Mouse (Mus musculus) megakaryocyte, embryonic 14.5 days (primary cell): Measurements from ENCODE around the gene Tmem192. TPM values are rescaled to one million over a fixed set of nuclear protein-coding genes. Genes with fewer than 3 reads are reported as not detected.

Experiments
- H3K27me3 ChIP-seq: replicated peaks from 2 replicates; pipeline ENCODE3; 2012; ENCODE audit warnings: inconsistent platforms
- H3K36me3 ChIP-seq: replicated peaks from 2 replicates; pipeline ENCODE3; 2012; ENCODE audit warnings: low read length, inconsistent platforms, mixed read lengths
- H3K4me1 ChIP-seq: 2 replicates; pipeline ENCODE4 v1.6.1; 2012; ENCODE audit warnings: inconsistent platforms
- H3K4me3 ChIP-seq: replicated peaks from 2 replicates; pipeline ENCODE3; 2012; ENCODE audit warnings: moderate library complexity, mild to moderate bottlenecking, inconsistent platforms
- H3K9me3 ChIP-seq: 2 replicates; pipeline ENCODE4 v1.6.1; 2012; ENCODE audit warnings: inconsistent platforms
- FLI1 ChIP-seq: IDR thresholded peaks from 2 replicates; pipeline ENCODE4 v1.6.1; 2012; ENCODE audit warnings: low read length, inconsistent platforms, mixed read lengths
- GATA1 ChIP-seq: IDR thresholded peaks from 3 replicates; pipeline ENCODE4 v1.6.1; 2012; ENCODE audit warnings: mixed read lengths, low read length, inconsistent platforms, borderline replicate concordance
- polyA plus RNA-seq: library from polyadenylated mRNA; stranded (reverse); fragments of >175 nt; gene quantifications from 2 replicates; pipeline ENCODE4 v1.2.3, GENCODE M21; 2012; ENCODE audit warnings: low replicate concordance; ENCODE audit not compliant: insufficient read depth

Gene Tmem192
- polyA plus RNA-seq = 7.5 and 32.5 TPM in 2 replicates

GRCm38 (mm10) chr8:64946820-64947697 lies at the start of gene Tmem192:
Tmem192 (plus strand) TSS chr8:64947185.
- peaks cover 50% of the 10 kb centered on the region for H3K4me1 ChIP-seq
- H3K9me3 ChIP-seq = peaks cover 4% of the 10 kb centered on the region; the same call in 1 of the 2 replicates
- peaks cover 2% of the 10 kb centered on the region for H3K36me3 ChIP-seq
- H3K4me3 ChIP-seq = peak within 1 kb of the TSS; percentile 98
- TF ChIP-seq FLI1 (0 out of 2 replicates have a peak, but pooled peaks have one; percentile 31), GATA1 (no peak)
- peaks cover 8% of the 10 kb centered on the region for H3K27me3 ChIP-seq

GRCm38 (mm10) chr8:64898710-64899109 lies 48.3 kb upstream of the Tmem192 start:
- no peak overlapping the region for H3K4me3 ChIP-seq
- TF ChIP-seq FLI1 (no peak), GATA1 (no peak)
- no peaks in the 10 kb centered on the region for H3K36me3 ChIP-seq

GRCm38 (mm10) chr8:64900645-64901044 lies 46.3 kb upstream of the Tmem192 start:
- Histone ChIP-seq H3K4me3 (no peak overlapping the region), H3K27me3 (peaks cover 2% of the 10 kb centered on the region), H3K4me1 (no peaks in the 10 kb centered on the region), H3K36me3 (no peaks in the 10 kb centered on the region), H3K9me3 (no peaks in the 10 kb centered on the region)
- TF ChIP-seq FLI1 (no peak), GATA1 (no peak)

More at GRCm38 (mm10) chr8:64898710-64899109, 48.3 kb upstream of the Tmem192 start:
- Histone ChIP-seq H3K27me3 (no peaks in the 10 kb centered on the region), H3K9me3 (no peaks in the 10 kb centered on the region), H3K4me1 (no peaks in the 10 kb centered on the region)

GRCm38 (mm10) chr8:64901527-64902156 lies 45.3 kb upstream of the Tmem192 start:
- Histone ChIP-seq H3K9me3 (no peaks in the 10 kb centered on the region), H3K27me3 (peaks cover 2% of the 10 kb centered on the region), H3K4me3 (no peak overlapping the region), H3K36me3 (no peaks in the 10 kb centered on the region), H3K4me1 (no peaks in the 10 kb centered on the region)
- TF ChIP-seq FLI1 (no peak), GATA1 (no peak)

- TF ChIP-seq GATA1 = no peak
- TF ChIP-seq FLI1 = no peak
- H3K9me3 ChIP-seq = no peaks in the 10 kb centered on the region
These were observed 44.8 kb upstream of the Tmem192 start for GRCm38 (mm10) chr8:64902191-64902590.

GRCm38 (mm10) chr8:64903778-64904177 lies 43.2 kb upstream of the Tmem192 start:
- Histone ChIP-seq H3K9me3 (no peaks in the 10 kb centered on the region), H3K4me1 (no peaks in the 10 kb centered on the region), H3K27me3 (peaks cover 2% of the 10 kb centered on the region), H3K36me3 (no peaks in the 10 kb centered on the region), H3K4me3 (no peak overlapping the region)
- TF ChIP-seq FLI1 (no peak), GATA1 (no peak)

More at GRCm38 (mm10) chr8:64902191-64902590, 44.8 kb upstream of the Tmem192 start:
- no peaks in the 10 kb centered on the region for H3K36me3 ChIP-seq
- no peak overlapping the region for H3K4me3 ChIP-seq
- peaks cover 2% of the 10 kb centered on the region for H3K27me3 ChIP-seq
- H3K4me1 ChIP-seq = no peaks in the 10 kb centered on the region

GRCm38 (mm10) chr8:64910026-64910425 lies 37.0 kb upstream of the Tmem192 start:
- no peaks in the 10 kb centered on the region for H3K36me3 ChIP-seq
- H3K27me3 ChIP-seq = no peaks in the 10 kb centered on the region
- H3K9me3 ChIP-seq = no peaks in the 10 kb centered on the region
- H3K4me3 ChIP-seq = no peak overlapping the region
- no peaks in the 10 kb centered on the region for H3K4me1 ChIP-seq
- TF ChIP-seq FLI1 = no peak
- no peak for TF ChIP-seq GATA1

GRCm38 (mm10) chr8:64916793-64917192 lies 30.2 kb upstream of the Tmem192 start:
- Histone ChIP-seq H3K36me3 (no peaks in the 10 kb centered on the region), H3K4me3 (no peak overlapping the region), H3K4me1 (0 out of 2 replicates have a peak, but pooled peaks cover 3% of the 10 kb centered on the region), H3K27me3 (no peaks in the 10 kb centered on the region), H3K9me3 (no peaks in the 10 kb centered on the region)
- TF ChIP-seq GATA1 (no peak), FLI1 (no peak)

GRCm38 (mm10) chr8:64923329-64923728 lies 23.7 kb upstream of the Tmem192 start:
- Histone ChIP-seq H3K9me3 (peaks cover 11% of the 10 kb centered on the region), H3K27me3 (no peaks in the 10 kb centered on the region), H3K4me1 (0 out of 2 replicates have a peak, but pooled peaks cover 3% of the 10 kb centered on the region), H3K4me3 (no peak overlapping the region), H3K36me3 (no peaks in the 10 kb centered on the region)
- TF ChIP-seq GATA1 (no peak), FLI1 (no peak)
